Mouse (Mus musculus) left cerebral cortex, adult 18-20 months (tissue): Measurements from ENCODE around the gene Fxyd6. TPM values are rescaled to one million over a fixed set of nuclear protein-coding genes. Genes with fewer than 3 reads are reported as not detected.

ENCODE experiments used
- DNase-seq, 2 experiments: peaks; one replicate each; pipeline ENCODE4 v3.0.0; 2021 to 2022; ENCODE audit warnings: low spot score in 2 of 2, mixed read lengths in 1 of 2
- total RNA-seq, 2 experiments: library from RNA; stranded (reverse); gene quantifications; 2 replicates each; pipeline ENCODE4 v1.2.3; 2021

The Fxyd6 gene
- total RNA-seq, 2 experiments from 2014 or later, result 96.2 to 132 TPM

- no peak for DNase-seq
Observed at GRCm38 (mm10) chr9:45410614-45411013, 40.6 kb downstream of the Fxyd6 start.

- no peak for DNase-seq
Observed at GRCm38 (mm10) chr9:45411111-45411510, 41.1 kb downstream of the Fxyd6 start.

- DNase-seq, result peak; percentile 31 to 40
Observed at GRCm38 (mm10) chr9:45411803-45412202, 41.8 kb downstream of the Fxyd6 start.

GRCm38 (mm10) chr9:45412287-45412686 lies 42.3 kb downstream of the Fxyd6 start:
- peak; percentile 89 to 95 for DNase-seq

- DNase-seq, result no peak
Observed at GRCm38 (mm10) chr9:45412700-45413477, 42.9 kb downstream of the Fxyd6 start.

- DNase-seq, result peak in 1 of 2 experiments; percentile 41
Observed at GRCm38 (mm10) chr9:45413478-45414140, 43.6 kb downstream of the Fxyd6 start.

- DNase-seq, result peak; percentile 82 to 89
Observed at GRCm38 (mm10) chr9:45415912-45416311, 45.9 kb downstream of the Fxyd6 start.

GRCm38 (mm10) chr9:45417245-45417644 lies 47.3 kb downstream of the Fxyd6 start:
- peak; percentile 54 to 63 for DNase-seq

- peak in 1 of 2 experiments; percentile 25 for DNase-seq
Observed at GRCm38 (mm10) chr9:45418252-45418651, 48.3 kb downstream of the Fxyd6 start.

GRCm38 (mm10) chr9:45421209-45421608 lies 51.2 kb downstream of the Fxyd6 start:
- no peak for DNase-seq

- no peak for DNase-seq
Observed at GRCm38 (mm10) chr9:45422761-45423298, 52.8 kb downstream of the Fxyd6 start.

- DNase-seq, result no peak
Observed at GRCm38 (mm10) chr9:45426456-45426855, 56.5 kb downstream of the Fxyd6 start, which contains the start of gene Dscaml1. Dscaml1 (plus strand) TSS chr9:45426628.

- DNase-seq, result no peak
Observed at GRCm38 (mm10) chr9:45429392-45429791, 59.4 kb downstream of the Fxyd6 start.

GRCm38 (mm10) chr9:45429951-45430697 lies 60.1 kb downstream of the Fxyd6 start:
- peak; percentile 64 to 70 for DNase-seq

- no peak for DNase-seq
Observed at GRCm38 (mm10) chr9:45430698-45430959, 60.6 kb downstream of the Fxyd6 start.

- DNase-seq, result no peak
Observed at GRCm38 (mm10) chr9:45431150-45431549, 61.2 kb downstream of the Fxyd6 start.

- DNase-seq, result peak; percentile 27 to 65
Observed at GRCm38 (mm10) chr9:45432639-45433038, 62.7 kb downstream of the Fxyd6 start.

- DNase-seq, result no peak
Observed at GRCm38 (mm10) chr9:45433119-45433518, 63.1 kb downstream of the Fxyd6 start.

GRCm38 (mm10) chr9:45434171-45434570 lies 64.2 kb downstream of the Fxyd6 start:
- DNase-seq, result peak; percentile 25 to 64

- DNase-seq, result no peak
Observed at GRCm38 (mm10) chr9:45439025-45439424, 69.0 kb downstream of the Fxyd6 start.

GRCm38 (mm10) chr9:45440083-45440784 lies 70.2 kb downstream of the Fxyd6 start:
- no peak for DNase-seq
